Mouse (Mus musculus) spleen, adult 12 weeks (tissue): ENCODE data around the gene Trim75.

Experiments
- DNase-seq: peaks from one replicate; pipeline ENCODE4 v3.0.0; 2022; ENCODE audit warnings: low spot score

The Trim75 gene

GRCm38 (mm10) chr8:64944831-64945230 lies 42.8 kb downstream of the Trim75 start:
- DNase-seq, result no peak

GRCm38 (mm10) chr8:64942946-64943345 lies 44.7 kb downstream of the Trim75 start:
- no peak for DNase-seq

GRCm38 (mm10) chr8:64941495-64941894 lies 46.1 kb downstream of the Trim75 start:
- DNase-seq, result peak; percentile 41

- no peak for DNase-seq
Observed at GRCm38 (mm10) chr8:64941019-64941418, 46.6 kb downstream of the Trim75 start.

- DNase-seq, result no peak
Observed at GRCm38 (mm10) chr8:64934997-64935396, 52.6 kb downstream of the Trim75 start.
